Mouse (Mus musculus) forebrain, embryonic 10.5 days (tissue): Measurements from ENCODE around the gene Rnf208. TPM values are rescaled to one million over a fixed set of nuclear protein-coding genes. Genes with fewer than 3 reads are reported as not detected.

Source experiments
- DNase-seq: peaks from one replicate; pipeline ENCODE4 v3.0.0-alpha.2; 2017; ENCODE audit warnings: low spot score; ENCODE audit errors: extremely low spot score
- H3K27ac ChIP-seq: fragments of 300-500 bp; sonication (generic); 2 replicates; pipeline ENCODE4 v1.5.1; 2016; ENCODE audit warnings: mild to moderate bottlenecking
- H3K27me3 ChIP-seq: fragments of 300-500 bp; sonication (generic); 2 replicates; pipeline ENCODE4 v1.6.1; 2016; ENCODE audit warnings: mild to moderate bottlenecking; ENCODE audit not compliant: poor library complexity, severe bottlenecking
- H3K36me3 ChIP-seq: fragments of 300-500 bp; sonication (generic); replicated peaks from 2 replicates; pipeline ENCODE4 v1.6.1; 2016; ENCODE audit warnings: mild to moderate bottlenecking, moderate library complexity
- H3K4me1 ChIP-seq: fragments of 300-500 bp; sonication (generic); 2 replicates; pipeline ENCODE4 v1.6.1; 2016
- H3K4me3 ChIP-seq: fragments of 300-500 bp; sonication (generic); 2 replicates; pipeline ENCODE4 v1.5.1; 2016; ENCODE audit warnings: mild to moderate bottlenecking, moderate library complexity
- H3K9me3 ChIP-seq: fragments of 300-500 bp; sonication (generic); 2 replicates; pipeline ENCODE4 v1.6.1; 2016; ENCODE audit warnings: mild to moderate bottlenecking, moderate library complexity
- WGBS: fragments of 180-500 bp; shearing (Covaris S2); methylation state at CpG from one replicate; pipeline ENCODE4 v1.1.7; 2016; 5-methylcytosine and 5-hydroxymethylcytosine counted together
- polyA plus RNA-seq: library from polyadenylated mRNA; unstranded; fragments of >200 nt; fragmentation: Nextera tagmentation; extraction: Ambion mirVana; gene quantifications from 2 replicates; pipeline ENCODE4 v1.2.1, GENCODE M21; 2016

Rnf208 gene
- polyA plus RNA-seq, 1 experiment from 2014 or later = 23.3 TPM

- 94% methylated on average over 4 of the region's 4 CpGs for WGBS
- Histone ChIP-seq H3K27me3 (peaks cover 14% of the 10 kb centered on the region), H3K36me3 (peaks cover 13% of the 10 kb centered on the region), H3K27ac (0 out of 2 replicates have a peak overlapping the region, but pooled peaks have one; percentile 32), H3K4me3 (no peak overlapping the region), H3K4me1 (peaks cover 37% of the 10 kb centered on the region), H3K9me3 (no peaks in the 10 kb centered on the region)
- no peak for DNase-seq
These were observed 14.6 kb upstream of the Rnf208 start for GRCm38 (mm10) chr2:25227406-25227805.

GRCm38 (mm10) chr2:25228431-25228889 is 13.6 kb upstream of the Rnf208 start:
- WGBS = 0% methylated on average over 7 of the region's 7 CpGs
- Histone ChIP-seq H3K4me1 (peaks cover 30% of the 10 kb centered on the region), H3K27me3 (peaks cover 14% of the 10 kb centered on the region), H3K4me3 (peak overlapping the region; percentile 38), H3K9me3 (no peaks in the 10 kb centered on the region), H3K27ac (peak overlapping the region; percentile 80), H3K36me3 (peaks cover 3% of the 10 kb centered on the region)
- peak; percentile 81 for DNase-seq

GRCm38 (mm10) chr2:25228995-25229530 is 13.0 kb upstream of the Rnf208 start:
- Histone ChIP-seq H3K4me3 (peak overlapping the region; percentile 38), H3K27ac (peak overlapping the region; percentile 80), H3K9me3 (no peaks in the 10 kb centered on the region), H3K36me3 (no peaks in the 10 kb centered on the region), H3K4me1 (peaks cover 26% of the 10 kb centered on the region), H3K27me3 (peaks cover 14% of the 10 kb centered on the region)
- no peak for DNase-seq
- WGBS = 66% methylated on average over 6 of the region's 6 CpGs

GRCm38 (mm10) chr2:25229582-25229981 is 12.5 kb upstream of the Rnf208 start:
- Histone ChIP-seq H3K27ac (no peak overlapping the region), H3K4me3 (no peak overlapping the region), H3K36me3 (no peaks in the 10 kb centered on the region), H3K27me3 (peaks cover 14% of the 10 kb centered on the region), H3K9me3 (no peaks in the 10 kb centered on the region), H3K4me1 (peaks cover 26% of the 10 kb centered on the region)
- 85% methylated on average over 5 of the region's 5 CpGs for WGBS
- DNase-seq = no peak

GRCm38 (mm10) chr2:25230581-25230980 is 11.5 kb upstream of the Rnf208 start:
- WGBS = 89% methylated on average over 7 of the region's 7 CpGs
- Histone ChIP-seq H3K27me3 (peaks cover 14% of the 10 kb centered on the region), H3K9me3 (no peaks in the 10 kb centered on the region), H3K27ac (no peak overlapping the region), H3K4me3 (no peak overlapping the region), H3K36me3 (no peaks in the 10 kb centered on the region), H3K4me1 (peaks cover 21% of the 10 kb centered on the region)
- no peak for DNase-seq

- Histone ChIP-seq H3K36me3 (no peaks in the 10 kb centered on the region), H3K27me3 (peaks cover 16% of the 10 kb centered on the region), H3K27ac (no peak overlapping the region), H3K9me3 (no peaks in the 10 kb centered on the region), H3K4me1 (peaks cover 17% of the 10 kb centered on the region), H3K4me3 (no peak overlapping the region)
- WGBS = 63% methylated on average over 12 of the region's 12 CpGs
- DNase-seq = no peak
These were observed 11.0 kb upstream of the Rnf208 start for GRCm38 (mm10) chr2:25231038-25231437.

- Histone ChIP-seq H3K36me3 (no peaks in the 10 kb centered on the region), H3K4me3 (no peak overlapping the region), H3K9me3 (no peaks in the 10 kb centered on the region), H3K4me1 (peaks cover 8% of the 10 kb centered on the region), H3K27ac (no peak overlapping the region), H3K27me3 (peaks cover 21% of the 10 kb centered on the region)
- 85% methylated on average over 4 of the region's 4 CpGs for WGBS
- no peak for DNase-seq
These were observed 8.6 kb upstream of the Rnf208 start for GRCm38 (mm10) chr2:25233421-25233820.

GRCm38 (mm10) chr2:25234050-25234449 is 8.0 kb upstream of the Rnf208 start, which contains the start of gene Slc34a3:
Gene Slc34a3, minus strand, starts transcription at chr2:25234364.
- 88% methylated on average over 3 of the region's 3 CpGs for WGBS
- Histone ChIP-seq H3K4me3 (no peak within 1 kb of the TSS), H3K9me3 (no peaks in the 10 kb centered on the region), H3K36me3 (no peaks in the 10 kb centered on the region), H3K27ac (no peak within 1 kb of the TSS), H3K4me1 (peaks cover 2% of the 10 kb centered on the region), H3K27me3 (peaks cover 23% of the 10 kb centered on the region)
- no peak for DNase-seq

GRCm38 (mm10) chr2:25234551-25235220 is 7.4 kb upstream of the Rnf208 start:
- no peaks in the 10 kb centered on the region for H3K9me3 ChIP-seq
- DNase-seq = no peak
- 83% methylated on average over 5 of the region's 5 CpGs for WGBS
- H3K4me1 ChIP-seq = no peaks in the 10 kb centered on the region
- no peaks in the 10 kb centered on the region for H3K36me3 ChIP-seq
- H3K4me3 ChIP-seq = no peak overlapping the region
- H3K27ac ChIP-seq = no peak overlapping the region
- H3K27me3 ChIP-seq = peaks cover 30% of the 10 kb centered on the region

GRCm38 (mm10) chr2:25236614-25237013 is 5.4 kb upstream of the Rnf208 start, which contains the start of gene Rnf224:
Gene Rnf224, minus strand, starts transcription at chr2:25236787.
- Histone ChIP-seq H3K9me3 (no peaks in the 10 kb centered on the region), H3K27ac (no peak within 1 kb of the TSS), H3K4me1 (peaks cover 16% of the 10 kb centered on the region), H3K4me3 (no peak within 1 kb of the TSS), H3K27me3 (peaks cover 31% of the 10 kb centered on the region), H3K36me3 (no peaks in the 10 kb centered on the region)
- DNase-seq = no peak
- whole genome bisulfite sequencing = 39% methylated on average over 8 of the region's 8 CpGs

GRCm38 (mm10) chr2:25237522-25237921 is 4.5 kb upstream of the Rnf208 start:
- Histone ChIP-seq H3K27me3 (peaks cover 38% of the 10 kb centered on the region), H3K36me3 (no peaks in the 10 kb centered on the region), H3K27ac (no peak overlapping the region), H3K9me3 (no peaks in the 10 kb centered on the region), H3K4me1 (peaks cover 25% of the 10 kb centered on the region), H3K4me3 (no peak overlapping the region)
- 76% methylated on average over 4 of the region's 4 CpGs for WGBS
- no peak for DNase-seq

- Histone ChIP-seq H3K4me3 (no peak overlapping the region), H3K27ac (no peak overlapping the region)
- DNase-seq = no peak
These were observed 3.9 kb upstream of the Rnf208 start for GRCm38 (mm10) chr2:25238106-25238505.

GRCm38 (mm10) chr2:25239766-25240165 is 2.3 kb upstream of the Rnf208 start:
- Histone ChIP-seq H3K36me3 (peaks cover 5% of the 10 kb centered on the region), H3K4me1 (peaks cover 34% of the 10 kb centered on the region), H3K27me3 (peaks cover 57% of the 10 kb centered on the region), H3K9me3 (no peaks in the 10 kb centered on the region), H3K27ac (no peak overlapping the region), H3K4me3 (no peak overlapping the region)
- WGBS = 87% methylated on average over 3 of the region's 3 CpGs
- DNase-seq = no peak

More at GRCm38 (mm10) chr2:25238106-25238505, 3.9 kb upstream of the Rnf208 start:
- peaks cover 30% of the 10 kb centered on the region for H3K4me1 ChIP-seq
- H3K9me3 ChIP-seq = no peaks in the 10 kb centered on the region
- peaks cover 44% of the 10 kb centered on the region for H3K27me3 ChIP-seq
- no peaks in the 10 kb centered on the region for H3K36me3 ChIP-seq
